Mouse (Mus musculus) cortical plate, adult 2 months (tissue): ENCODE data around the gene Rnase1.

Experiments
- CTCF ChIP-seq: fragments of 200-500 bp; IDR thresholded peaks from 2 replicates; pipeline ENCODE4 v1.5.1; 2011; ENCODE audit warnings: mild to moderate bottlenecking, control low read depth, low read length; ENCODE audit not compliant: insufficient read depth; ENCODE audit errors: extremely low read depth
- POLR2A ChIP-seq: fragments of 200-500 bp; IDR thresholded peaks from 2 replicates; pipeline ENCODE4 v1.6.1; 2011; ENCODE audit warnings: mild to moderate bottlenecking, low read length, control low read depth; ENCODE audit not compliant: insufficient read depth; ENCODE audit errors: extremely low read depth

GRCm38 (mm10) chr14:51098921-51099320, 47.7 kb downstream of the Rnase1 start:
- TF ChIP-seq CTCF, result no peak
- TF ChIP-seq POLR2A, result no peak
